Mouse (Mus musculus) liver, postnatal 0 days (tissue): ENCODE measurements around the gene Slco3a1.

ENCODE experiments used
- CTCF ChIP-seq: sonication (generic); IDR thresholded peaks from 2 replicates; pipeline ENCODE4 v1.5.1; 2016; ENCODE audit warnings: antibody characterized with exemption, low read depth
- EP300 ChIP-seq: IDR thresholded peaks from 2 replicates; pipeline ENCODE4 v1.6.1; 2016; ENCODE audit warnings: antibody characterized with exemption, low read depth, mild to moderate bottlenecking

- TF ChIP-seq CTCF = no peak
- no peak for TF ChIP-seq EP300
These were observed 313.3 kb downstream of the Slco3a1 start for GRCm38 (mm10) chr7:74241236-74241635.
